Mouse (Mus musculus) ES-CJ7 (cell line): ENCODE results near the gene Cdc25b.

Experiments used
- DNase-seq: peaks from one replicate; pipeline ENCODE4 v3.0.0; 2011; ENCODE audit warnings: low read depth, low spot score

Gene Cdc25b

DNA sequence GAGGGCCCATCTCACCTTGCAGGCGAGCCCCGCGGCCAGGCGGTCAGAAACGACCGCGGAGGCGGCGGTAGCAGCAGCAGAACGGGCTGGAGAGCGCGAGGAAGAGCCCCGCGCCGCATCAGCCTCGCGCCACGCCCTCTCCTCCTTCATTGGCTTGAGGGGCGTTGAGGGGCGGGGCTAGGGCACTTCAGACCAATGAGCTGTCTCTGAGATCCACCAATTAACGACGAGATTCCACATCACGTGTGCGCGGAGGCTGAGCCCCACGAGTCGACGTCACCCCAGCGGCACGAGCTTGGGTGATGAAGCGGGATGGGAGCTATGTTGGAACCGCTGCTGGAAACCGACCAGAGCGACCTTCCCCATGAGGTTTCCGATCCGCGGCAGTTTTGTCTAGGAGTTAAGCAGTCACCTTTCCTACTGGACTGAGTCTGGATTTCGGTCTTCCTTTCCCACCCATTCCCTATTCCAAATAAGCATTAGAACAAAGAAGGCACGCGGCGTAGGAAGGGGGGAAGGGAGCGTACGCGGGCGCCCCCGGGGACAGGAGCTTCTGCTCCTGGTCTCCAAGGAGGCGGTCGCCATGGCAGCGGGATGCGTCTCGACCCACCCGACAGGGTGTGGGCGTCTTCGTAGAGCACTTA lies 26.7 kb upstream of the Cdc25b start, which contains the start of gene 1700037H04Rik:
TSS of gene 1700037H04Rik (minus strand) at position 144 of the 644 bp plus-strand sequence.
- peak; percentile 100 for DNase-seq

DNA sequence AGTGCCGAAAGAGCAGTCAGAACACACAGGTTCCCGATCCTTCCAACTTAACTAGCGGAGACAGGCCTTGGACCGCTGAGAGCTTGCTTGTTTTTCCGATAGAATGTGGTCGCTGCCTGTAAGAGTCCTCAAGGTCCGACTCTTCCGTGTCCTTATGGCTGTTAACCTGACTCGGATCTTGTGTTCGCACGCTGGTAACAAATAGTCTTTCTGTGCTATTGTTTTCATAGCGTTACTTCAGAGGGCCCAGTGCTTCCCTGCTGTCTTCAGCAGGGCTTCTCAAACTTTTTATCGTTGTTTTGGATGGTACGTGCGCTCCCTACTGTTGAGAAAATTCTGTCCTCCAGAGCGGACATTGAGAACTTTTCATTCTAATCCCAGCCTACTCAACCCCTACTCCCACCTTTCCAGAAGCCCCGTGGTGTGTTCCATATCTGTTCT lies 26.1 kb upstream of the Cdc25b start:
- DNase-seq: no peak

GRCm38 (mm10) chr2:131163924-131164323 lies 22.8 kb upstream of the Cdc25b start:
- DNase-seq: no peak

- no peak for DNase-seq
These were observed 20.6 kb upstream of the Cdc25b start for GRCm38 (mm10) chr2:131166172-131166571.

- peak; percentile 68 for DNase-seq
These were observed 18.8 kb upstream of the Cdc25b start for GRCm38 (mm10) chr2:131167984-131168383.

- peak; percentile 55 for DNase-seq
These were observed 17.8 kb upstream of the Cdc25b start for GRCm38 (mm10) chr2:131168914-131169313.

GRCm38 (mm10) chr2:131170936-131171335 lies 15.8 kb upstream of the Cdc25b start:
- peak; percentile 61 for DNase-seq

DNA sequence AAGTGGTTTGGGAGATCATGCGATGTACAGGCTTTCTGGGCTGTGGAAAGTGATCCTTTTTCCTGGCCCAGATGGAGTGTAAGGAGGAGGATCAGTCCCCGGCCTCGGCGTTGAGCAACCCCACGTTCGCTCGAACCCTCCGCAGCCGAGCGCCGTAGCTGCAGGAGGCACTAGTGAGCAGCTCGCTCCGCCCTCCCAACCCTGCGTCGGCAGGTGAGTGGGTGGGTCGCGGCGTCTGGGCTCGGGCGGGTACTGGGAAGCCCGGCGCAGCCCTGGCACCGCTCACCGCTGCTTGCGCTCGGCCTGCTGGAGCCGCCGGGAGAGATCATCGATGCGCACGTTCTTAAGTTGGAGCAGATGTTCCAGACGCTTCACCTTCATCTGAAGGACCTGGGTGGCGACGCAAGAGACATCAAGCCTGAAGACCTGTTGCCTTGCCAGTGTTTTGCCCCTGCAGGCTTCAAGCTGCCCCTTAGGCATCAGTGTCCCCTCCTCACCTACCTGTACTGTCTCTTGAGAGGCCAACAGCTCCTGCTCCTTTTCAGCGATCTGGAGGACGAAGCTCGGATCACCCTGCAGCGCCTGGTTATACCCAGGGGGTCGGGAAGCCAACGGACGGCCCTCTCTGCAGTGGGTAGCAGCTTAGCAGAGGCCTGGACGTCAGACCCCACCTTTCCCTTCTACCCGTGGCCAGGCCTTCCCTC lies 15.2 kb upstream of the Cdc25b start:
- peak; percentile 46 for DNase-seq

DNA sequence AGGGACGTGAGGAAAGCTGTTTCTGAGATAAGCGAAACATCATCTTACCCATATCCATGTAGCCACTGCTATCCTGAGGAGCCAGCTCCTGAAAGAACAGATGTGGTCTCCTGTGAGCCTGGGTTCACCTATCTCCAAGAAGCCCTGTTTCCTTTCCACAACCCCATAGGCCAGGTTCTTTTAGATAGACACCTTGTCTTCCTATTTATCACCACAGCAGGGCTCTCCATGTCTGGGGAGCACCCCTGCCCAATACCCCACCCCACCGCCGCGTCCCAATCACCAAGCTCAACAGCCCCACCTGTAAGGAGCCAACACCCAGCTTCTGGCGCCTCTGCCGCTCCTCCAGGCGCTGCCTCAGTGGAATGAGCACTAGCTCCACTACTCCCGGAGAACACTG lies 14.4 kb upstream of the Cdc25b start:
- no peak for DNase-seq

GRCm38 (mm10) chr2:131174700-131175099 lies 12.0 kb upstream of the Cdc25b start:
- DNase-seq: peak; percentile 77

- peak; percentile 78 for DNase-seq
These were observed 11.3 kb upstream of the Cdc25b start for GRCm38 (mm10) chr2:131175286-131175944.

GRCm38 (mm10) chr2:131175945-131176309 lies 10.8 kb upstream of the Cdc25b start:
- no peak for DNase-seq

GRCm38 (mm10) chr2:131176491-131176890 lies 10.3 kb upstream of the Cdc25b start:
- peak; percentile 37 for DNase-seq

GRCm38 (mm10) chr2:131177932-131178331 lies 8.8 kb upstream of the Cdc25b start:
- no peak for DNase-seq

DNA sequence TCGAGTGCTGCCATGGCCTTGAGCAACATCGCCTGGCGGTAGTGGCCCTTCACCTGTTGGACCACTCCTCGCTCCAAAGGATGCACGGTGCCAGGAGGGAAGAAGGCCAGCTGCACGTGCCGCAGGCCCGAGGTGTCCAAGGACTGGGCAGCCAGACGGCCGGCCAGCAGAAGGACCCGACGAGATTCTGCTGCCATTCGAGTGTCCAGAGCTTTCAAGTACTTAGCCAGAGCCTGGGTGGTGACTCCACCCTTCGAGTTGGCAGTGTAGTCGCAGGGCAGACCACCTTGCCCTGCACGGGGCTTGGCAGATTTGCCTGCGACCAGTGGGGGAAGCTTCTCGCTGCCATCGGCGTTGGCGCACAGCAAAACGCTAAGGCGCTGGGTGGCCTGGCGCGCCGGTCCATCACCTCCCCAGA lies 7.9 kb upstream of the Cdc25b start:
- no peak for DNase-seq

GRCm38 (mm10) chr2:131179246-131179886 lies 7.4 kb upstream of the Cdc25b start:
- DNase-seq: peak; percentile 76

DNA sequence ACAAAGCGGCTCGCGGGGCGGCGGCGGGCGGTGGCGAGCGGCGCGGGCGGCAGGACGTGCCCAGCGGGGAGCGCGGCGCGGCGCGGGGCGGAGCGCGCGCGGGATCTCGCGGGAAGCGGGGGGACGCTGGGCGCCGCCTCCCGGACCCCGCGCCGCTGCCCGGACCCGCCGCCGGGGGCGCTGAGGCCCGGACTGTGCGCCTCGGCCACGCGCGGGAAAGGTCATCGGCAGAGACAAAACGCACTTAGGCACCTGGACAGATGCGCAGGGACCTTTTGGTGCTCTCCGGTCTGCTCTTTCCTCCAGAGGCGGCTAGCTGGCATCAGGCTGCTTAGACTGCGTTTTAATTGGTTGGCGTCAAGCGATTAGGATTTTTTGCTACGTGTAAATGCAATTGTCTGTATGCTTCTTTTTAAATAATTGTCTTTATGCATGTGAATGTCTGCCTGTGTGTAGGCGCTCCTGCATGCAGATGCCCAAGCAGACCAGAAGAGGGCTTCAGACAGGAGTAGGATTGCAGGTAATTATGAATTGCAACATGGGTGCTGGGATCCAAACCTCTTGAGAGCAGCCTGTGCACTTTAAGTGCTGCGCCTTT lies 6.7 kb upstream of the Cdc25b start, which contains the start of gene Cenpb:
TSS of gene Cenpb (minus strand) at position 78 of the 598 bp plus-strand sequence.
- DNase-seq: peak; percentile 83

DNA sequence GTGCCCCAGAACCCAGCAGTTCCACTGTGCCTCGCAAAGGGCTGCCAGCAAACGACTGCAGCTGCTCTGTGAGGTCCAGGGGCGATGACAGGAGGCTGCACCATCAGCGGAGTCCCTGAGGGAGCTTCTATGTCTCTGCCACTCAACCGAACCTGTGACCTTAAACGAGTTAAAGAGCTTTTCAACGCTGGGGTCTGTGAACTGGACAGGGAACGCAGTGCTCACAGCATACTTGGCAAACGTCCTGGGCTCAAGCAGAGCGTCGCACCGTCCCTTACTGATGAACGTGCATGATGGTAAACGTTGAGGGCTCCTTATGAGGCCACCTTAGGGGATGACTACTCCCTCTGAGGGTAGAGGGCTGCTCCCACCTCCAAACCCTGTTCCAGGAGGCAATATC lies 406 bp upstream of the Cdc25b start:
- no peak for DNase-seq

DNA sequence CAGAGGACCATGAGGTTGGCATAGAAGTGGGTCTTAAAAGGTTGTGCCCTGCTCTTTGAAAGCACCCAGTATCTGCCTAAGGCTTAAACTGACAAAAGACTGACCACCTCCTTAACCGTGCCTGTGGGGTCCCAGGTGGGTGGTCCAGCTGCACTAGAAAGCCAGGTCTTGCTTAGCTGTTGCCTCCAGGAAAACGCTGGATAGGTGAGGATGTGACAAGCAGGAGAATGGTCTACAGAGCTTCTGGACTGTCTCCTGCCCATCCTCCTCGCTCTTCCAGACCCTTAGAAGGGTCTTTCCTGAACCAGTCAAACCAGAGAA lies 813 bp downstream of the Cdc25b start:
- no peak for DNase-seq

DNA sequence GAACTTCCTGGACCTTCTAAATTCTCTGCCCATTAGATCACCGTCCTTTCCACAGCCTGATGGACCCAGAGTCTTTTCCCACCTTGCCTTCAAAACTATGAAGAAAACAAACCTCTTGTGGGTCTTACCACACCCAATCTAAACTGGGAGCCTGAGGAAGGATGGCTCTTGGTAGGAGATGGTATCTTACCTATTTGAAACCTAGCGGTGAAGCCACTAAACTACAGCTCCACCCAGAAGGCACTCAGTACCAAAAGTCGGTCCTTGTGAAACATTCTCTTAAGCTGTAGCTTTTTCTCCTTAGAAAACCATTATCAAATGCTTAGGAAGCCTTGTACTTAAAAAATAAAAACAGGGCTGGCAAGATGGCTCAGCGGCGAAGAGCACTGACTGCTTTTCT lies 1.6 kb downstream of the Cdc25b start:
- no peak for DNase-seq

- DNase-seq: no peak
These were observed 3.0 kb downstream of the Cdc25b start for GRCm38 (mm10) chr2:131189521-131190309.
